Mouse (Mus musculus) frontal cortex, postnatal 25 days (tissue): ENCODE results near the gene Entpd4b.
"Not testable (repeated sequence)": the region's sequence is repeated elsewhere in the genome, so short reads cannot be mapped to it uniquely, and the experiment has no call there.

ENCODE experiments used
- DNase-seq, 2 experiments: peaks; one replicate each; pipeline ENCODE4 v3.0.0; 2022; ENCODE audit warnings: low spot score in 2 of 2

Gene Entpd4b

GRCm38 (mm10) chr14:69555110-69555831, at the start of gene Entpd4b:
Gene Entpd4b (plus strand): TSS chr14:69555424.
- not testable (repeated sequence) for DNase-seq

GRCm38 (mm10) chr14:69507000-69507399, 48.2 kb upstream of the Entpd4b start:
- not testable (repeated sequence) for DNase-seq

- DNase-seq = not testable (repeated sequence)
Measured at GRCm38 (mm10) chr14:69512449-69512848, 42.8 kb upstream of the Entpd4b start, which contains the start of gene Gm27179. Gene Gm27179 (minus strand): TSS chr14:69512549.

GRCm38 (mm10) chr14:69520810-69521209, 34.4 kb upstream of the Entpd4b start:
- not testable (repeated sequence) for DNase-seq

- not testable (repeated sequence) for DNase-seq
Measured at GRCm38 (mm10) chr14:69523001-69523400, 32.2 kb upstream of the Entpd4b start.

GRCm38 (mm10) chr14:69526202-69526601, 29.0 kb upstream of the Entpd4b start:
- DNase-seq = not testable (repeated sequence)

- DNase-seq = not testable (repeated sequence)
Measured at GRCm38 (mm10) chr14:69536539-69536938, 18.7 kb upstream of the Entpd4b start.

- not testable (repeated sequence) for DNase-seq
Measured at GRCm38 (mm10) chr14:69540113-69540512, 15.1 kb upstream of the Entpd4b start.

GRCm38 (mm10) chr14:69542695-69543094, 12.5 kb upstream of the Entpd4b start:
- DNase-seq = not testable (repeated sequence)

GRCm38 (mm10) chr14:69544033-69544432, 11.2 kb upstream of the Entpd4b start:
- not testable (repeated sequence) for DNase-seq

- not testable (repeated sequence) for DNase-seq
Measured at GRCm38 (mm10) chr14:69545052-69545451, 10.2 kb upstream of the Entpd4b start.

- DNase-seq = not testable (repeated sequence)
Measured at GRCm38 (mm10) chr14:69547310-69547709, 7.9 kb upstream of the Entpd4b start.

- DNase-seq = not testable (repeated sequence)
Measured at GRCm38 (mm10) chr14:69556820-69557219, 1.6 kb downstream of the Entpd4b start.

- DNase-seq = not testable (repeated sequence)
Measured at GRCm38 (mm10) chr14:69557550-69557949, 2.3 kb downstream of the Entpd4b start.
